Mouse (Mus musculus): ENCODE data around the gene Gpr37l1. TPM values are rescaled to one million over a fixed set of nuclear protein-coding genes. Genes with fewer than 3 reads are reported as not detected.

Gene Gpr37l1
- polyA plus RNA-seq, 1 experiment from 2014 or later, result not detected

DNA sequence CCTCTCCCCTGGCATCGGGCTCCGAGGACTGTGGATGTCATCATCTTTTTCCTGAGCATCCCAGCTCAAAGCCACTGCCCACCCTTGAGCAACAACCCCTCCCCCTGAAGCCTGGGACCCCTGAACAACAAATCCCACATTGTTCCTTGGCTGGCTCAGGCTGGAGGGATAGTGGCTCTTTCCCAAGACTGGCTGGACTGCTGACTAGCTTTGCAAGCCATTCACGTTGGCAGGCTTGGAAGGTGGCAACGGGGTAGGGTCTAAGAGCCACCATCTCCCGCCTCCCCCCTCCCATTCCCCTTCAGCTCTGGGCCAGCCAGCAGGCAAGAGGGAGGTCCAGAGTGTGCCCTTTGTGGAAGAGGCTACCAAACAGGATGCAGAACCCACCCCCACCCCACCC, 8.8 kb downstream of the Gpr37l1 start:
- Histone ChIP-seq H3K9me3 (ENCODE audit: control insufficient read depth, low read length) (no peaks in the 10 kb centered on the region), H3K4me3 (ENCODE audit: control insufficient read depth in 1 of 2, insufficient read depth in 1 of 2, low read depth in 1 of 2, low read length in 2 of 2) (no peak overlapping the region), H3K4me1 (ENCODE audit: control insufficient read depth in 2 of 2, insufficient read depth in 2 of 2, low read length in 2 of 2) (peaks cover 14 to 33% of the 10 kb centered on the region in 2 experiments), H3K36me3 (ENCODE audit: control insufficient read depth, insufficient read depth, low read length) (peaks cover 19% of the 10 kb centered on the region), H3K9ac (ENCODE audit: low read length) (no peak overlapping the region), H3K27me3 (ENCODE audit: control insufficient read depth, insufficient read depth, low read length) (peaks cover 58% of the 10 kb centered on the region), H3K4me2 (ENCODE audit: low read length) (no peak overlapping the region), H3K27ac (replicated peaks in 1 of 2; ENCODE audit: control insufficient read depth in 1 of 2, insufficient read depth in 1 of 2, low read depth in 2 of 2, low read length in 2 of 2) (no peak overlapping the region)
- no peak for ATAC-seq (ENCODE audit: insufficient number of reproducible peaks, insufficient read depth, low FRiP score, low read depth)
- 64% methylated on average over 5 of the region's 5 CpGs for WGBS

DNA sequence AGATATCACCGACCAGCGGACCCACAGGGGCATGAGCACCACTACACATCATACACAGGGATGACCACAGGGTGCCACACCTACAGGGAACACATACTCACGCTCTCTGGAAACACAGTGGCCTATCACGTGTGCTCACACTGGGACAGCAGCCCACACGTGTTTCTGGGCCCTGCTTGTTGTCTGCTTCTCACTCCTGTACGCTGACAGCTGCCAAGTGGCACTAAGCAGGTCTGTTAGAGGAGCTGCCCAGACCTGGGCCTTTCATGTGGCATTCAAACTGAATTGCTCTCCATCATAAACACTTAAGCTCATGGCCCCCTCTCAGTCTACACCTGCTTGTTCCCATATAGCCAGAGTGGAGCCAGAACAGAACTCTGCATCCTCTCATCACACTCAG, 11.2 kb downstream of the Gpr37l1 start:
- H3K9ac ChIP-seq (ENCODE audit: low read length), result no peak overlapping the region
- no peak overlapping the region for H3K27ac ChIP-seq (replicated peaks in 1 of 2; ENCODE audit: control insufficient read depth in 1 of 2, insufficient read depth in 1 of 2, low read depth in 2 of 2, low read length in 2 of 2)
- peaks cover 29% of the 10 kb centered on the region for H3K36me3 ChIP-seq (ENCODE audit: control insufficient read depth, insufficient read depth, low read length)
- no peaks in the 10 kb centered on the region for H3K9me3 ChIP-seq (ENCODE audit: control insufficient read depth, low read length)
- peak; percentile 84 for ATAC-seq (ENCODE audit: insufficient number of reproducible peaks, insufficient read depth, low FRiP score, low read depth)
- WGBS, result 37% methylated on average over 6 of the region's 6 CpGs
- H3K4me2 ChIP-seq (ENCODE audit: low read length), result no peak overlapping the region
- no peak overlapping the region for H3K4me3 ChIP-seq (ENCODE audit: control insufficient read depth in 1 of 2, insufficient read depth in 1 of 2, low read depth in 1 of 2, low read length in 2 of 2)
- peaks cover 14 to 33% of the 10 kb centered on the region in 2 experiments for H3K4me1 ChIP-seq (ENCODE audit: control insufficient read depth in 2 of 2, insufficient read depth in 2 of 2, low read length in 2 of 2)
- peaks cover 42% of the 10 kb centered on the region for H3K27me3 ChIP-seq (ENCODE audit: control insufficient read depth, insufficient read depth, low read length)

DNA sequence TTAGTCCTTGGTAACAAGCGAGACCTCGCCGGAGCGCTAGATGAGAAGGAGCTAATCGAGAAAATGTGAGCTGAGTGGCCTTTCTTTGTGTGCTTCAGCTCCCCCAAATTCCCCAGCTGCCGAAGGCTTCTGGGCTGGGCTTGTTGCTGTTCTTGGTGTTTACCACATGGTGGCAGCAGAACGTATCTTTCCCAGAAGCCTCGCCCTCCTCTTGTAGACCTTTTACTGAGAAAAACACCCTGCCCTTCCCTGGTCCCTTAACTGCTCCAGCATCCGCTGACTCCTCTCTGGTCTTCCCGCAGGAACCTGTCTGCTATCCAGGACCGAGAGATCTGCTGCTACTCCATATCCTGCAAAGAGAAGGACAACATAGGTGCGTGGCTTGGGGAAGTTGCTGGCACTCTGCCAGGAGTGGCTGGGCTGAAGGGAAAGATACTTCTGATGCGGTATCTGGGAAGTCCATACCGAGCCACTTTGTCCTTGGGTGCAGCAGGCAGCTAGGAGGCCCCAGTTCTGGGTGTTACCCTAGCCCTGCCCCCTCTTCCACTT, 13.0 kb downstream of the Gpr37l1 start:
- peak; percentile 16; the same call in 1 of the 2 replicates for ATAC-seq (ENCODE audit: insufficient number of reproducible peaks, insufficient read depth, low FRiP score, low read depth)
- Histone ChIP-seq H3K27me3 (ENCODE audit: control insufficient read depth, insufficient read depth, low read length) (peaks cover 27% of the 10 kb centered on the region), H3K27ac (replicated peaks in 1 of 2; ENCODE audit: control insufficient read depth in 1 of 2, insufficient read depth in 1 of 2, low read depth in 2 of 2, low read length in 2 of 2) (peak overlapping the region; percentile 46 to 68; a peak in 3 of 4 replicates), H3K9me3 (ENCODE audit: control insufficient read depth, low read length) (no peaks in the 10 kb centered on the region), H3K36me3 (ENCODE audit: control insufficient read depth, insufficient read depth, low read length) (peaks cover 33% of the 10 kb centered on the region), H3K4me3 (ENCODE audit: control insufficient read depth in 1 of 2, insufficient read depth in 1 of 2, low read depth in 1 of 2, low read length in 2 of 2) (peak overlapping the region; percentile 20 to 26; a peak in 3 of 4 replicates), H3K4me2 (ENCODE audit: low read length) (peak overlapping the region; percentile 56), H3K9ac (ENCODE audit: low read length) (no peak overlapping the region), H3K4me1 (ENCODE audit: control insufficient read depth in 2 of 2, insufficient read depth in 2 of 2, low read length in 2 of 2) (peaks cover 14 to 33% of the 10 kb centered on the region in 2 experiments)
- 1% methylated on average over 14 of the region's 14 CpGs for WGBS

- WGBS, result 16% methylated on average over 13 of the region's 13 CpGs
- Histone ChIP-seq H3K9ac (ENCODE audit: low read length) (no peak overlapping the region), H3K4me2 (ENCODE audit: low read length) (peak overlapping the region; percentile 56), H3K27me3 (ENCODE audit: control insufficient read depth, insufficient read depth, low read length) (peaks cover 22% of the 10 kb centered on the region), H3K4me1 (ENCODE audit: control insufficient read depth in 2 of 2, insufficient read depth in 2 of 2, low read length in 2 of 2) (peaks cover 14 to 33% of the 10 kb centered on the region in 2 experiments), H3K9me3 (ENCODE audit: control insufficient read depth, low read length) (no peaks in the 10 kb centered on the region), H3K4me3 (ENCODE audit: control insufficient read depth in 1 of 2, insufficient read depth in 1 of 2, low read depth in 1 of 2, low read length in 2 of 2) (0 out of 4 replicates have a peak overlapping the region, but pooled peaks of 1 of the 2 experiments have one; percentile 18), H3K27ac (replicated peaks in 1 of 2; ENCODE audit: control insufficient read depth in 1 of 2, insufficient read depth in 1 of 2, low read depth in 2 of 2, low read length in 2 of 2) (no peak overlapping the region), H3K36me3 (ENCODE audit: control insufficient read depth, insufficient read depth, low read length) (peaks cover 33% of the 10 kb centered on the region)
- no peak for ATAC-seq (ENCODE audit: insufficient number of reproducible peaks, insufficient read depth, low FRiP score, low read depth)
These were observed 13.5 kb downstream of the Gpr37l1 start for GRCm38 (mm10) chr1:135154011-135154410.

- no peak overlapping the region for H3K4me2 ChIP-seq (ENCODE audit: low read length)
- peaks cover 21% of the 10 kb centered on the region for H3K27me3 ChIP-seq (ENCODE audit: control insufficient read depth, insufficient read depth, low read length)
- H3K36me3 ChIP-seq (ENCODE audit: control insufficient read depth, insufficient read depth, low read length), result peaks cover 13% of the 10 kb centered on the region
- no peak overlapping the region for H3K9ac ChIP-seq (ENCODE audit: low read length)
- H3K4me1 ChIP-seq (ENCODE audit: control insufficient read depth in 2 of 2, insufficient read depth in 2 of 2, low read length in 2 of 2), result peaks cover 7 to 9% of the 10 kb centered on the region in 2 experiments
- no peak for ATAC-seq (ENCODE audit: insufficient number of reproducible peaks, insufficient read depth, low FRiP score, low read depth)
- WGBS, result 76% methylated on average over 5 of the region's 5 CpGs
- no peaks in the 10 kb centered on the region for H3K9me3 ChIP-seq (ENCODE audit: control insufficient read depth, low read length)
- H3K4me3 ChIP-seq (ENCODE audit: control insufficient read depth in 1 of 2, insufficient read depth in 1 of 2, low read depth in 1 of 2, low read length in 2 of 2), result no peak overlapping the region
- H3K27ac ChIP-seq (replicated peaks in 1 of 2; ENCODE audit: control insufficient read depth in 1 of 2, insufficient read depth in 1 of 2, low read depth in 2 of 2, low read length in 2 of 2), result no peak overlapping the region
These were observed 18.5 kb downstream of the Gpr37l1 start for GRCm38 (mm10) chr1:135148996-135149395.

DNA sequence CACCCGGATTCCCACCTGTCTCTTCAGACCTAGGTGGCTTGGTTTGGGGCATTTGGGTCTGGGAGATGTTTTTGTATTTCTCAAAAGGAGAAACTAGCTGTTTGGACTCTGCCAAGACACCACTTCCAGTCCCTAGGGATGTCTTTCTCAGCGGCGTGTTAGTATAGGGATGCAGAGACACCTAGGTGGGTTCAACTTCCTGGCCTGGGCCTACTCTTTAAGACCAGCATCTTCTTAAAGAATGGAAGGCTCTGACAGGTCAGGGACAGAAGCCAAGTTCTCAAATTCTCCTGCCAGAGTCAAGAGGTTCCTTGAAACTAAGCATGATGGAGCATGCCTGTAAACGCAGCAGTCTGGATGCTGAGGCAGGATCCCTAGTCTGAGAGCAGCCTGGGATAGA, 19.0 kb downstream of the Gpr37l1 start:
- 0 out of 4 replicates have a peak overlapping the region, but pooled peaks of 1 of the 2 experiments have one; percentile 93 for H3K4me3 ChIP-seq (ENCODE audit: control insufficient read depth in 1 of 2, insufficient read depth in 1 of 2, low read depth in 1 of 2, low read length in 2 of 2)
- no peak overlapping the region for H3K27ac ChIP-seq (replicated peaks in 1 of 2; ENCODE audit: control insufficient read depth in 1 of 2, insufficient read depth in 1 of 2, low read depth in 2 of 2, low read length in 2 of 2)
- no peaks in the 10 kb centered on the region for H3K9me3 ChIP-seq (ENCODE audit: control insufficient read depth, low read length)
- ATAC-seq (ENCODE audit: insufficient number of reproducible peaks, insufficient read depth, low FRiP score, low read depth), result no peak
- 62% methylated on average over 4 of the region's 4 CpGs for WGBS
- H3K4me2 ChIP-seq (ENCODE audit: low read length), result peak overlapping the region; percentile 93
- peaks cover 13% of the 10 kb centered on the region for H3K36me3 ChIP-seq (ENCODE audit: control insufficient read depth, insufficient read depth, low read length)
- H3K4me1 ChIP-seq (ENCODE audit: control insufficient read depth in 2 of 2, insufficient read depth in 2 of 2, low read length in 2 of 2), result peaks cover 7 to 8% of the 10 kb centered on the region in 2 experiments
- peaks cover 25% of the 10 kb centered on the region for H3K27me3 ChIP-seq (ENCODE audit: control insufficient read depth, insufficient read depth, low read length)
- no peak overlapping the region for H3K9ac ChIP-seq (ENCODE audit: low read length)

DNA sequence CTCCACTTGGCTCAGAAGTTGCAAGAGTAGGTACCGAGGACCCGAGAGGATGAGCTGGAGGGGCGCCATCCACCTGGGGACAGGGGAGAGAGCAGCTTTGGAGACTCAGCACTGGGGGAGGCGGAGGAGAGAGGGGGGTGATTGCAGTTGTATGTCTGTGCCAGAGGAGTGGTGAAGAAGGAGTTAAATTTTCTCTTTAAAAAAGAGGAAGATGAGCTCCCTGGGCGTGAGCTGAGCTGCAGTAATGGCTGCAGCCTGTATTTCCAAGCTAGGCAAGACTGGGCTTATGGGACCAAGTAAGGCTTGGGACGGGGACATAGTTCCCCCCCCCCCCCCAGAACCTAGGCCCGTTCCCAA, 19.8 kb downstream of the Gpr37l1 start:
- Histone ChIP-seq H3K36me3 (ENCODE audit: control insufficient read depth, insufficient read depth, low read length) (peaks cover 12% of the 10 kb centered on the region), H3K4me3 (ENCODE audit: control insufficient read depth in 1 of 2, insufficient read depth in 1 of 2, low read depth in 1 of 2, low read length in 2 of 2) (peak overlapping the region; percentile 93 to 98), H3K27me3 (ENCODE audit: control insufficient read depth, insufficient read depth, low read length) (peaks cover 33% of the 10 kb centered on the region), H3K9ac (ENCODE audit: low read length) (peak overlapping the region; percentile 91), H3K9me3 (ENCODE audit: control insufficient read depth, low read length) (no peaks in the 10 kb centered on the region), H3K4me1 (ENCODE audit: control insufficient read depth in 2 of 2, insufficient read depth in 2 of 2, low read length in 2 of 2) (peaks cover 7 to 8% of the 10 kb centered on the region in 2 experiments), H3K4me2 (ENCODE audit: low read length) (peak overlapping the region; percentile 93), H3K27ac (replicated peaks in 1 of 2; ENCODE audit: control insufficient read depth in 1 of 2, insufficient read depth in 1 of 2, low read depth in 2 of 2, low read length in 2 of 2) (0 out of 4 replicates have a peak overlapping the region, but pooled peaks of 1 of the 2 experiments have one; percentile 76)
- WGBS, result 9% methylated on average over 7 of the region's 7 CpGs
- no peak for ATAC-seq (ENCODE audit: insufficient number of reproducible peaks, insufficient read depth, low FRiP score, low read depth)
